Mouse (Mus musculus) cerebellum, adult (tissue): ENCODE results near the gene Kcnma1.

Experiments
- ATAC-seq: cut with Nextera tagmentation; 2 replicates; pipeline ENCODE4 v1.9.2; 2017; ENCODE audit warnings: mild to moderate bottlenecking, moderate library complexity, mixed read lengths; ENCODE audit not compliant: insufficient number of reproducible peaks, low FRiP score, low TSS enrichment

Kcnma1 gene

GRCm38 (mm10) chr14:23624455-23624854, 389.8 kb downstream of the Kcnma1 start:
- ATAC-seq = no peak

- ATAC-seq = no peak
Measured at GRCm38 (mm10) chr14:23620685-23621084, 393.6 kb downstream of the Kcnma1 start.

- ATAC-seq = no peak
Measured at GRCm38 (mm10) chr14:23618973-23619372, 395.3 kb downstream of the Kcnma1 start.

- ATAC-seq = no peak
Measured at GRCm38 (mm10) chr14:23618081-23618480, 396.2 kb downstream of the Kcnma1 start.

GRCm38 (mm10) chr14:23610054-23610453, 404.2 kb downstream of the Kcnma1 start:
- no peak for ATAC-seq

- ATAC-seq = no peak
Measured at GRCm38 (mm10) chr14:23605740-23606139, 408.6 kb downstream of the Kcnma1 start.

GRCm38 (mm10) chr14:23602937-23603336, 411.4 kb downstream of the Kcnma1 start:
- ATAC-seq = no peak

- no peak for ATAC-seq
Measured at GRCm38 (mm10) chr14:23602054-23602453, 412.2 kb downstream of the Kcnma1 start.

GRCm38 (mm10) chr14:23594629-23595028, 419.7 kb downstream of the Kcnma1 start:
- ATAC-seq = no peak

GRCm38 (mm10) chr14:23592826-23593447, 421.4 kb downstream of the Kcnma1 start:
- peak; percentile 34; the same call in 1 of the 2 replicates for ATAC-seq

GRCm38 (mm10) chr14:23589744-23590481, 424.4 kb downstream of the Kcnma1 start:
- ATAC-seq = no peak

- ATAC-seq = no peak
Measured at GRCm38 (mm10) chr14:23587451-23587850, 426.8 kb downstream of the Kcnma1 start.

GRCm38 (mm10) chr14:23583235-23583634, 431.1 kb downstream of the Kcnma1 start:
- ATAC-seq = peak; percentile 43; the same call in 1 of the 2 replicates

- ATAC-seq = no peak
Measured at GRCm38 (mm10) chr14:23581282-23581681, 433.0 kb downstream of the Kcnma1 start.

- no peak for ATAC-seq
Measured at GRCm38 (mm10) chr14:23575951-23576350, 438.3 kb downstream of the Kcnma1 start.

GRCm38 (mm10) chr14:23574136-23574535, 440.2 kb downstream of the Kcnma1 start:
- ATAC-seq = no peak

- ATAC-seq = no peak
Measured at GRCm38 (mm10) chr14:23573385-23573784, 440.9 kb downstream of the Kcnma1 start.

- ATAC-seq = no peak
Measured at GRCm38 (mm10) chr14:23572778-23573177, 441.5 kb downstream of the Kcnma1 start.

GRCm38 (mm10) chr14:23570251-23570650, 444.0 kb downstream of the Kcnma1 start:
- peak; percentile 11; the same call in 1 of the 2 replicates for ATAC-seq

- no peak for ATAC-seq
Measured at GRCm38 (mm10) chr14:23565931-23566330, 448.4 kb downstream of the Kcnma1 start.

- no peak for ATAC-seq
Measured at GRCm38 (mm10) chr14:23564474-23564873, 449.8 kb downstream of the Kcnma1 start.

- no peak for ATAC-seq
Measured at GRCm38 (mm10) chr14:23563180-23563579, 451.1 kb downstream of the Kcnma1 start.
